10 mouse cellular contexts compared by ENCODE assay signal in genomic region chr15:84315276-84316046, GRCm38 (mm10). TPM values are rescaled to one million over a fixed set of nuclear protein-coding genes. Genes with fewer than 3 reads are reported as not detected.
DNase-seq lines count a peak whose midpoint lies in the region; ATAC-seq lines count a peak whose summit lies in the region.
"Had no signal": no experiment of that assay in that cellular context is flagged by ENCODE, and none has a peak within 500 bp of the region (broad histone marks: within the 10 kb centered on the region; RNA-seq: fewer than 3 reads in every experiment).

No protein-coding gene starts in this region.

- 49% methylated on average over 15 of the region's 15 CpGs for WGBS in kidney, embryonic 15.5 days
- WGBS in embryonic facial prominence, embryonic 14.5 days: 43% methylated on average over 15 of the region's 15 CpGs
- 50% methylated on average over 15 of the region's 15 CpGs for WGBS in limb, embryonic 10.5 days

- intact Hi-C loops in left cerebral cortex, postnatal 36 days (cut with DNase I): no loop called here
- intact Hi-C loops in left cerebral cortex, postnatal 25 days (cut with DNase I): no loop called here

- no peak overlapping the region for H3K9ac ChIP-seq in kidney, embryonic 15.5 days
- H3K9ac ChIP-seq in embryonic facial prominence, embryonic 14.5 days (ENCODE audit: low read depth, low read length): no peak overlapping the region
- H3K9ac ChIP-seq: liver, embryonic 14.5 days had no signal

- H3K9me3 ChIP-seq in kidney, embryonic 15.5 days (replicated peaks): no peaks in the 10 kb centered on the region
- 0 out of 2 replicates have a peak, but pooled peaks cover 5% of the 10 kb centered on the region for H3K9me3 ChIP-seq in embryonic facial prominence, embryonic 14.5 days (ENCODE audit: control insufficient read depth, low read length)
- no peaks in the 10 kb centered on the region for H3K9me3 ChIP-seq in limb, embryonic 10.5 days (replicated peaks)

- peak overlapping the region; percentile 18; the same call in 1 of the 2 replicates for H3K27ac ChIP-seq in kidney, embryonic 15.5 days
- no peak overlapping the region for H3K27ac ChIP-seq in embryonic facial prominence, embryonic 14.5 days (replicated peaks; ENCODE audit: low read depth, low read length)
- peak overlapping the region; percentile 67 for H3K27ac ChIP-seq in limb, embryonic 10.5 days
- H3K27ac ChIP-seq: liver, embryonic 14.5 days had no signal

- H3K4me3 ChIP-seq in kidney, embryonic 15.5 days (replicated peaks): no peak overlapping the region
- no peak overlapping the region for H3K4me3 ChIP-seq in embryonic facial prominence, embryonic 14.5 days (ENCODE audit: low read depth, low read length)
- H3K4me3 ChIP-seq in limb, embryonic 10.5 days: no peak overlapping the region

- no peaks in the 10 kb centered on the region for H3K36me3 ChIP-seq in kidney, embryonic 15.5 days
- H3K36me3 ChIP-seq in embryonic facial prominence, embryonic 14.5 days (ENCODE audit: control insufficient read depth, insufficient read depth, low read length): no peaks in the 10 kb centered on the region
- peaks cover 3% of the 10 kb centered on the region for H3K36me3 ChIP-seq in limb, embryonic 10.5 days

- no peak for DNase-seq in kidney, postnatal 36 days
- DNase-seq in embryonic facial prominence, embryonic 14.5 days (ENCODE audit: low spot score): peak; percentile 71
- no peak for DNase-seq in limb, embryonic 10.5 days (ENCODE audit: low spot score)
- no peak for DNase-seq in MN1 (ENCODE audit: low spot score)
- DNase-seq in left cerebral cortex, postnatal 36 days (ENCODE audit: low spot score in 2 of 2): no peak
- DNase-seq in left cerebral cortex, postnatal 25 days (ENCODE audit: low spot score in 2 of 2): no peak

- no peak overlapping the region for H3K4me2 ChIP-seq in kidney, embryonic 15.5 days
- H3K4me2 ChIP-seq in embryonic facial prominence, embryonic 14.5 days (ENCODE audit: low read depth, low read length): no peak overlapping the region

- peaks cover 49% of the 10 kb centered on the region for H3K4me1 ChIP-seq in kidney, embryonic 15.5 days
- H3K4me1 ChIP-seq in embryonic facial prominence, embryonic 14.5 days (ENCODE audit: control insufficient read depth, insufficient read depth, low read length): peaks cover 27% of the 10 kb centered on the region
- H3K4me1 ChIP-seq in limb, embryonic 10.5 days: peaks cover 58% of the 10 kb centered on the region

- ATAC-seq in kidney, embryonic 15.5 days (replicated peaks; ENCODE audit: low FRiP score): 0 out of 2 replicates have a peak, but pooled peaks have one; percentile 11
- no peak for ATAC-seq in embryonic facial prominence, embryonic 14.5 days (ENCODE audit: low read depth)
- peak; percentile 70 for ATAC-seq in monocyte, adult 5-6 weeks (replicated peaks; ENCODE audit: insufficient number of reproducible peaks, low FRiP score, low TSS enrichment, poor library complexity, severe bottlenecking)
- ATAC-seq: Patski had no signal

- 0 out of 2 replicates have a peak, but pooled peaks cover 3% of the 10 kb centered on the region for H3K27me3 ChIP-seq in kidney, embryonic 15.5 days
- H3K27me3 ChIP-seq in embryonic facial prominence, embryonic 14.5 days (replicated peaks; ENCODE audit: control insufficient read depth, insufficient read depth, low read length): no peaks in the 10 kb centered on the region
- H3K27me3 ChIP-seq in limb, embryonic 10.5 days (ENCODE audit: low read depth, poor library complexity, severe bottlenecking): peaks cover 5% of the 10 kb centered on the region; the same call in 1 of the 2 replicates

RNA-seq across cellular contexts. Expression of gene Parvg, which starts 8.4 kb away (rescaled TPM):
- 1.4 and 2.2 TPM in 2 replicates for polyA plus RNA-seq in kidney, embryonic 15.5 days (2015; fragmentation: Nextera tagmentation; extraction: Ambion mirVana)
- 2.1 and 2.4 TPM in 2 replicates for polyA plus RNA-seq in embryonic facial prominence, embryonic 14.5 days (2014; fragmentation: Nextera tagmentation; extraction: Ambion mirVana)
- 0.72 and 0.75 TPM in 2 replicates for polyA plus RNA-seq in limb, embryonic 10.5 days (2016; fragmentation: Nextera tagmentation; extraction: Ambion mirVana)
- total RNA-seq in monocyte, adult 5-6 weeks (2017): 54.1 to 106 TPM (median 56.9 TPM) in 3 replicates
- total RNA-seq in left cerebral cortex, postnatal 36 days (2021): 1 to 10 TPM; 5.6 to 8.6 TPM
- 1 to 10 TPM; 4.6 to 6.3 TPM for total RNA-seq in left cerebral cortex, postnatal 25 days (2021)
- polyA plus RNA-seq: Patski had no signal
